Mouse (Mus musculus) adipocyte (in vitro differentiated cells): ENCODE measurements around the gene Birc5.
A peak's percentile ranks its signal among the peaks of the same experiment; 100 is the strongest.

Source experiments
- DNase-seq: peaks from one replicate; pipeline ENCODE4 v3.0.0-alpha.2; 2016; ENCODE audit warnings: low spot score

The Birc5 gene

GRCm38 (mm10) chr11:117886000-117886399 lies 36.9 kb downstream of the Birc5 start:
- DNase-seq = no peak

- DNase-seq = no peak
Measured at GRCm38 (mm10) chr11:117888168-117888852, 39.3 kb downstream of the Birc5 start.

GRCm38 (mm10) chr11:117888853-117889822 lies 40.1 kb downstream of the Birc5 start:
- no peak for DNase-seq

- DNase-seq = no peak
Measured at GRCm38 (mm10) chr11:117889887-117890340, 40.9 kb downstream of the Birc5 start.

GRCm38 (mm10) chr11:117890519-117891282 lies 41.6 kb downstream of the Birc5 start:
- DNase-seq = peak; percentile 90

GRCm38 (mm10) chr11:117891581-117892175 lies 42.6 kb downstream of the Birc5 start:
- DNase-seq = no peak

GRCm38 (mm10) chr11:117892199-117892598 lies 43.1 kb downstream of the Birc5 start:
- no peak for DNase-seq

GRCm38 (mm10) chr11:117894676-117895075 lies 45.6 kb downstream of the Birc5 start:
- DNase-seq = no peak

GRCm38 (mm10) chr11:117896533-117896932 lies 47.5 kb downstream of the Birc5 start:
- no peak for DNase-seq

GRCm38 (mm10) chr11:117902282-117902681 lies 53.2 kb downstream of the Birc5 start:
- no peak for DNase-seq

- DNase-seq = no peak
Measured at GRCm38 (mm10) chr11:117904442-117904841, 55.4 kb downstream of the Birc5 start.
